ENCODE assay signal across 27 mouse cellular contexts in genomic region chr12:85433850-85434249, GRCm38 (mm10). TPM values are rescaled to one million over a fixed set of nuclear protein-coding genes. Genes with fewer than 3 reads are reported as not detected.
DNase-seq lines count a peak whose midpoint lies in the region; ATAC-seq and TF ChIP-seq lines count a peak whose summit lies in the region.
"Had no signal": no experiment of that assay in that cellular context is flagged by ENCODE, and none has a peak within 500 bp of the region (broad histone marks: within the 10 kb centered on the region; RNA-seq: fewer than 3 reads in every experiment).

No protein-coding gene starts in this region.

- H3K27me3 ChIP-seq in hindbrain, embryonic 10.5 days (ENCODE audit: insufficient read depth, poor library complexity, severe bottlenecking), result 0 out of 2 replicates have a peak, but pooled peaks cover 4% of the 10 kb centered on the region
- H3K27me3 ChIP-seq in hindbrain, embryonic 14.5 days (ENCODE audit: control insufficient read depth, insufficient read depth, low read length), result no peaks in the 10 kb centered on the region
- H3K27me3 ChIP-seq in embryonic facial prominence, embryonic 11.5 days (ENCODE audit: control insufficient read depth, insufficient read depth, low read length), result no peaks in the 10 kb centered on the region
- H3K27me3 ChIP-seq: heart, embryonic 15.5 days; limb, embryonic 15.5 days; liver, embryonic 13.5 days had no signal

- intact Hi-C loops in gastrocnemius, adult 2 months (cut with DNase I), result loop anchor here (5.0 kb wide), 1 partner anchor 57 kb away; no protein-coding TSS in a partner anchor

- 13% methylated on average over 3 of the region's 3 CpGs for WGBS in hindbrain, embryonic 10.5 days
- 9% methylated on average over 3 of the region's 3 CpGs for WGBS in hindbrain, embryonic 14.5 days
- 3% methylated on average over 3 of the region's 3 CpGs for WGBS in embryonic facial prominence, embryonic 11.5 days

- peak overlapping the region; percentile 73 for H3K4me3 ChIP-seq in gastrocnemius, adult 2 months
- no peak overlapping the region for H3K4me3 ChIP-seq in hindbrain, embryonic 10.5 days
- no peak overlapping the region for H3K4me3 ChIP-seq in hindbrain, embryonic 14.5 days (replicated peaks; ENCODE audit: low read length)
- no peak overlapping the region for H3K4me3 ChIP-seq in embryonic facial prominence, embryonic 11.5 days (ENCODE audit: low read depth, low read length)
- H3K4me3 ChIP-seq: heart, embryonic 15.5 days; limb, embryonic 15.5 days; liver, embryonic 13.5 days; megakaryocyte, embryonic 14.5 days had no signal

- no peaks in the 10 kb centered on the region for H3K9me3 ChIP-seq in hindbrain, embryonic 10.5 days
- H3K9me3 ChIP-seq in hindbrain, embryonic 14.5 days (ENCODE audit: control insufficient read depth, low read length), result no peaks in the 10 kb centered on the region
- H3K9me3 ChIP-seq in embryonic facial prominence, embryonic 11.5 days (replicated peaks; ENCODE audit: control insufficient read depth, low read length), result no peaks in the 10 kb centered on the region
- H3K9me3 ChIP-seq: heart, embryonic 15.5 days; limb, embryonic 15.5 days; liver, embryonic 13.5 days; megakaryocyte, embryonic 14.5 days had no signal

- H3K9ac ChIP-seq in hindbrain, embryonic 14.5 days, result no peak overlapping the region
- no peak overlapping the region for H3K9ac ChIP-seq in embryonic facial prominence, embryonic 11.5 days (replicated peaks; ENCODE audit: low read length)
- H3K9ac ChIP-seq: heart, embryonic 15.5 days; limb, embryonic 15.5 days; liver, embryonic 13.5 days had no signal

- H3K4me1 ChIP-seq in hindbrain, embryonic 10.5 days (replicated peaks), result peaks cover 36% of the 10 kb centered on the region
- peaks cover 22% of the 10 kb centered on the region for H3K4me1 ChIP-seq in hindbrain, embryonic 14.5 days (replicated peaks; ENCODE audit: control insufficient read depth, insufficient read depth, low read length)
- H3K4me1 ChIP-seq in embryonic facial prominence, embryonic 11.5 days (ENCODE audit: control insufficient read depth, insufficient read depth, low read length), result no peaks in the 10 kb centered on the region
- H3K4me1 ChIP-seq: liver, embryonic 13.5 days had no signal

- no peak for TF ChIP-seq CTCF in gastrocnemius, adult 2 months (IDR thresholded peaks at IDR 0.05)

- no peak for DNase-seq in gastrocnemius, adult 2 months
- no peak for DNase-seq in gastrocnemius, adult 18-20 months (ENCODE audit: low spot score)
- DNase-seq in hindbrain, embryonic 10.5 days (ENCODE audit: low spot score), result peak; percentile 25
- no peak for DNase-seq in hindbrain, embryonic 14.5 days (ENCODE audit: low spot score)
- DNase-seq in MN1 (ENCODE audit: low spot score) (peak; percentile 26), adipocyte (ENCODE audit: low spot score) (no peak)
- DNase-seq in embryonic facial prominence, embryonic 11.5 days (ENCODE audit: low spot score), result no peak
- DNase-seq in layer of hippocampus, adult 8-10 months (ENCODE audit: low spot score in 2 of 2), result no peak
- DNase-seq: adrenal gland, adult 2 months; adrenal gland, postnatal 36 days; cerebellum, adult 18-20 months; cerebellum, postnatal 14 days; heart, postnatal 36 days; kidney, adult 18-20 months; kidney, postnatal 36 days; layer of hippocampus, postnatal 36 days; left cerebral cortex, postnatal 4 days; liver, embryonic 13.5 days; lung, adult 18-20 months; lung, postnatal 4 days had no signal

- no peak overlapping the region for H3K4me2 ChIP-seq in hindbrain, embryonic 14.5 days (replicated peaks)
- H3K4me2 ChIP-seq in embryonic facial prominence, embryonic 11.5 days (ENCODE audit: low read depth, low read length), result no peak overlapping the region
- H3K4me2 ChIP-seq: heart, embryonic 15.5 days; limb, embryonic 15.5 days; liver, embryonic 13.5 days had no signal

- no peak for ATAC-seq in hindbrain, embryonic 14.5 days (ENCODE audit: low FRiP score)
- ATAC-seq in embryonic facial prominence, embryonic 11.5 days (replicated peaks; ENCODE audit: insufficient number of reproducible peaks, low FRiP score, low TSS enrichment, low read depth), result 0 out of 2 replicates have a peak, but pooled peaks have one; percentile 15
- ATAC-seq: CD4-positive, CD25-positive, alpha-beta regulatory T cell, adult 4 months; hindbrain, embryonic 16.5 days; lung, postnatal 0 days; midbrain, embryonic 16.5 days had no signal

- peak overlapping the region; percentile 66; the same call in 1 of the 2 replicates for H3K27ac ChIP-seq in gastrocnemius, adult 2 months
- H3K27ac ChIP-seq in hindbrain, embryonic 10.5 days, result peak overlapping the region; percentile 73
- H3K27ac ChIP-seq in hindbrain, embryonic 14.5 days, result no peak overlapping the region
- H3K27ac ChIP-seq in embryonic facial prominence, embryonic 11.5 days (replicated peaks; ENCODE audit: low read depth, low read length), result no peak overlapping the region
- H3K27ac ChIP-seq: heart, embryonic 15.5 days; limb, embryonic 15.5 days; liver, embryonic 13.5 days had no signal

- no peaks in the 10 kb centered on the region for H3K36me3 ChIP-seq in hindbrain, embryonic 10.5 days
- no peaks in the 10 kb centered on the region for H3K36me3 ChIP-seq in hindbrain, embryonic 14.5 days (replicated peaks; ENCODE audit: control insufficient read depth, insufficient read depth)
- H3K36me3 ChIP-seq in embryonic facial prominence, embryonic 11.5 days (replicated peaks; ENCODE audit: control insufficient read depth, insufficient read depth, low read depth, low read length), result no peaks in the 10 kb centered on the region
- H3K36me3 ChIP-seq: heart, embryonic 15.5 days; limb, embryonic 15.5 days; liver, embryonic 13.5 days had no signal

RNA-seq across cellular contexts. Expression of gene Fos, which starts 39.8 kb away (rescaled TPM):
- 1 to 10 TPM; 3.6 to 8.7 TPM for total RNA-seq in gastrocnemius, adult 2 months (2021)
- total RNA-seq in gastrocnemius, adult 18-20 months (2021), result 10 to 100 TPM in 1 of 2 experiments, 1 to 10 TPM in 1; 6.5 to 69.9 TPM
- 1.5 TPM in 2 replicates for polyA plus RNA-seq in hindbrain, embryonic 10.5 days (2016; fragmentation: Nextera tagmentation; extraction: Ambion mirVana)
- polyA plus RNA-seq in hindbrain, embryonic 14.5 days (2014; fragmentation: Nextera tagmentation; extraction: Ambion mirVana), result 2.7 and 3.4 TPM in 2 replicates
- 1.1 and 1.6 TPM in 2 replicates for polyA plus RNA-seq in embryonic facial prominence, embryonic 11.5 days (2014; fragmentation: Nextera tagmentation; extraction: Ambion mirVana)
- 10 to 100 TPM; 14.4 to 24.7 (median 21.0) TPM for total RNA-seq in layer of hippocampus, adult 8-10 months (2022)

RNA-seq across cellular contexts. Expression of gene Tmed10, which starts 59.2 kb away (rescaled TPM):
- 100 to 1,000 TPM; 112 to 123 TPM for total RNA-seq in gastrocnemius, adult 2 months (2021)
- total RNA-seq in gastrocnemius, adult 18-20 months (2021), result 100 to 1,000 TPM; 121 to 123 TPM
- polyA plus RNA-seq in hindbrain, embryonic 10.5 days (2016; fragmentation: Nextera tagmentation; extraction: Ambion mirVana), result 253 and 254 TPM in 2 replicates
- 234 and 256 TPM in 2 replicates for polyA plus RNA-seq in hindbrain, embryonic 14.5 days (2014; fragmentation: Nextera tagmentation; extraction: Ambion mirVana)
- 297 and 302 TPM in 2 replicates for polyA plus RNA-seq in embryonic facial prominence, embryonic 11.5 days (2014; fragmentation: Nextera tagmentation; extraction: Ambion mirVana)
- 100 to 1,000 TPM; 154 to 177 (median 170) TPM for total RNA-seq in layer of hippocampus, adult 8-10 months (2022)

Comparison
In these comparisons a context has a peak if more than half of its experiments do, and no peak if none do; other contexts are left out.
1. DNase-seq: peak in hindbrain, embryonic 10.5 days (single experiment) and MN1 (single experiment); none in gastrocnemius, adult 2 months (single experiment), gastrocnemius, adult 18-20 months (single experiment), hindbrain, embryonic 14.5 days (single experiment), embryonic facial prominence, embryonic 11.5 days (single experiment), layer of hippocampus, adult 8-10 months (0 of 2) and adipocyte (single experiment).
2. H3K27ac ChIP-seq: peak in gastrocnemius, adult 2 months (single experiment) and hindbrain, embryonic 10.5 days (single experiment); none in hindbrain, embryonic 14.5 days (single experiment) and embryonic facial prominence, embryonic 11.5 days (single experiment).